Mouse (Mus musculus): Measurements from ENCODE around the gene Tnf.

DNA sequence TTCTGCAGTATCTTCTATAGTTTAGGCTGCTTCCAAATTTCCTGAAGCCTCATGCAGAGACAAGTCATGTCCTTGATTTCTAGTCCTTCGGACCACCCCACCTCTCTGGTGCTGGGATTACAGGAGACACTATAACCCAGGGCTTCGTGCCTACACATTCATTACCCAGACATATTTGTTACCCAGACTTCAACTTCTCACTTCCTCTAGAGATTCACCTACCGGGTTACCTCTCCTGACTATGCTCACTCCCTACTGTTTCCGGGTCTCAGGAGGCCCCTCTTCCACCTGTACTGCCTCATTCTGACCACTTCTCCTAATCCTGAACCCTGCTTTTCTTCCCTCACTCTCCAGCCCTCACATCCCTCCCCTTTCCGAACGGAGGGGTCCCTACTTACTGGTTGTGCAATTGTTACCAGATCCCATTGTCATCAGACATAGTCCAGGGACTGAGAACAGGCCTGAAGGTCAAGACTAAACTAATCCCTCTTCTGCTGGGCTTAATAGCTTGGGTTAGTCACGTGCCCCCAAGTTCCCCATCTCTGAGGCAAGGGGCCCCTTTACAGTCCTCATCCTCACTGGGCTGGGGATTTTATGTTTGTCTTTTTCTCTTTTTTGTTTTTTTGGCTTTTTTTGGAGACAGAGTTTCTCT lies 13.7 kb downstream of the Tnf start, which contains the start of gene Lst1:
- no peak for TF ChIP-seq CTCF (conservative IDR thresholded peaks at IDR 0.05; ENCODE audit: low read length)
- TF ChIP-seq NANOG (IDR thresholded peaks at IDR 0.05; ENCODE audit: borderline replicate concordance, low read length), result no peak
- no peak for TF ChIP-seq POU5F1 (IDR thresholded peaks at IDR 0.05; ENCODE audit: borderline replicate concordance, low read length)

All from E14TG2a.4 (cell line).